Mouse (Mus musculus) embryonic fibroblast, embryonic 13.5 days (primary cell): ENCODE measurements around the gene Anxa6. TPM values are rescaled to one million over a fixed set of nuclear protein-coding genes. Genes with fewer than 3 reads are reported as not detected.

Experiments used
- H3K27ac ChIP-seq: 2 replicates; pipeline ENCODE4 v1.5.1; 2012; ENCODE audit warnings: low read length, control low read depth, inconsistent platforms; ENCODE audit not compliant: insufficient read depth
- H3K4me1 ChIP-seq: 2 replicates; pipeline ENCODE4 v1.6.1; 2011; ENCODE audit warnings: low read length; ENCODE audit not compliant: control insufficient read depth, insufficient read depth
- H3K4me3 ChIP-seq: 2 replicates; pipeline ENCODE4 v1.5.1; 2011; ENCODE audit warnings: mild to moderate bottlenecking, control low read depth, low read length; ENCODE audit not compliant: insufficient read depth
- CTCF ChIP-seq: IDR thresholded peaks from 2 replicates; pipeline ENCODE4 v1.5.1; 2011; ENCODE audit warnings: mild to moderate bottlenecking, control low read depth, low read length, moderate library complexity, borderline replicate concordance; ENCODE audit not compliant: insufficient read depth
- POLR2A ChIP-seq: IDR thresholded peaks from 2 replicates; pipeline ENCODE4 v1.6.1; 2011; ENCODE audit warnings: low read depth, mild to moderate bottlenecking, control low read depth, low read length, moderate library complexity
- polyA plus RNA-seq: library from polyadenylated mRNA; stranded (reverse); fragments of >200 nt; gene quantifications from 2 replicates; pipeline ENCODE4 v1.2.4, GENCODE M21; 2011; ENCODE audit warnings: low read depth; ENCODE audit not compliant: missing spikeins, insufficient read length

The Anxa6 gene
- polyA plus RNA-seq, 1 experiment, result 288 TPM

GRCm38 (mm10) chr11:54976351-54976750 lies 56.9 kb downstream of the Anxa6 start:
- no peak overlapping the region for H3K4me3 ChIP-seq
- TF ChIP-seq POLR2A, result no peak
- TF ChIP-seq CTCF, result no peak

GRCm38 (mm10) chr11:54975756-54976155 lies 57.5 kb downstream of the Anxa6 start:
- TF ChIP-seq POLR2A, result no peak
- no peak for TF ChIP-seq CTCF
- Histone ChIP-seq H3K27ac (no peak overlapping the region), H3K4me1 (no peaks in the 10 kb centered on the region), H3K4me3 (no peak overlapping the region)

More at GRCm38 (mm10) chr11:54976351-54976750, 56.9 kb downstream of the Anxa6 start:
- Histone ChIP-seq H3K27ac (no peak overlapping the region), H3K4me1 (no peaks in the 10 kb centered on the region)

GRCm38 (mm10) chr11:54975340-54975739 lies 57.9 kb downstream of the Anxa6 start:
- TF ChIP-seq POLR2A (no peak), CTCF (no peak)
- H3K4me3 ChIP-seq, result no peak overlapping the region

GRCm38 (mm10) chr11:54974639-54975038 lies 58.6 kb downstream of the Anxa6 start:
- H3K27ac ChIP-seq, result no peak overlapping the region
- no peak overlapping the region for H3K4me3 ChIP-seq
- H3K4me1 ChIP-seq, result no peaks in the 10 kb centered on the region
- TF ChIP-seq POLR2A (no peak), CTCF (no peak)

More at GRCm38 (mm10) chr11:54975340-54975739, 57.9 kb downstream of the Anxa6 start:
- no peaks in the 10 kb centered on the region for H3K4me1 ChIP-seq
- H3K27ac ChIP-seq, result no peak overlapping the region

GRCm38 (mm10) chr11:54973481-54974212 lies 59.6 kb downstream of the Anxa6 start:
- H3K4me3 ChIP-seq, result no peak overlapping the region
- no peak overlapping the region for H3K27ac ChIP-seq
- no peaks in the 10 kb centered on the region for H3K4me1 ChIP-seq
- no peak for TF ChIP-seq POLR2A
- TF ChIP-seq CTCF, result no peak

- TF ChIP-seq CTCF (no peak), POLR2A (no peak)
- Histone ChIP-seq H3K4me3 (no peak overlapping the region), H3K4me1 (no peaks in the 10 kb centered on the region), H3K27ac (no peak overlapping the region)
These were observed 60.5 kb downstream of the Anxa6 start for GRCm38 (mm10) chr11:54972789-54973188.

GRCm38 (mm10) chr11:54972049-54972723 lies 61.1 kb downstream of the Anxa6 start:
- no peak for TF ChIP-seq CTCF
- no peak for TF ChIP-seq POLR2A
- Histone ChIP-seq H3K4me3 (no peak overlapping the region), H3K27ac (no peak overlapping the region), H3K4me1 (no peaks in the 10 kb centered on the region)

GRCm38 (mm10) chr11:54971365-54972048 lies 61.7 kb downstream of the Anxa6 start:
- no peak overlapping the region for H3K27ac ChIP-seq
- H3K4me1 ChIP-seq, result no peaks in the 10 kb centered on the region
- no peak for TF ChIP-seq CTCF
- TF ChIP-seq POLR2A, result no peak
- no peak overlapping the region for H3K4me3 ChIP-seq

GRCm38 (mm10) chr11:54965234-54965633 lies 68.0 kb downstream of the Anxa6 start:
- no peak overlapping the region for H3K4me3 ChIP-seq
- no peak for TF ChIP-seq CTCF
- no peak for TF ChIP-seq POLR2A
- no peak overlapping the region for H3K27ac ChIP-seq
- no peaks in the 10 kb centered on the region for H3K4me1 ChIP-seq
